Mouse (Mus musculus) heart, embryonic 11.5 days (tissue): ENCODE results near the gene Wnt7b. TPM values are rescaled to one million over a fixed set of nuclear protein-coding genes. Genes with fewer than 3 reads are reported as not detected.

Experiments
- ATAC-seq: fragments of 200-750 bp; cut with Nextera tagmentation; replicated peaks from 2 replicates; pipeline ENCODE4 v1.8.0; 2017; ENCODE audit warnings: moderate library complexity; ENCODE audit not compliant: insufficient number of reproducible peaks, low FRiP score, low TSS enrichment
- H3K27ac ChIP-seq: fragments of 300-500 bp; sonication (generic); 2 replicates; pipeline ENCODE4 v1.5.1; 2014; ENCODE audit warnings: mild to moderate bottlenecking, low read depth, low read length
- H3K27me3 ChIP-seq: fragments of 300-500 bp; sonication (generic); 2 replicates; pipeline ENCODE4 v1.6.1; 2014; ENCODE audit warnings: mild to moderate bottlenecking, low read length, mixed read lengths; ENCODE audit not compliant: control insufficient read depth, insufficient read depth
- H3K36me3 ChIP-seq: fragments of 300-500 bp; sonication (generic); 2 replicates; pipeline ENCODE4 v1.6.1; 2014; ENCODE audit warnings: mild to moderate bottlenecking, low read length, moderate library complexity, mixed read lengths; ENCODE audit not compliant: control insufficient read depth, insufficient read depth
- H3K4me1 ChIP-seq: fragments of 300-500 bp; sonication (generic); 2 replicates; pipeline ENCODE4 v1.6.1; 2014; ENCODE audit warnings: low read length; ENCODE audit not compliant: control insufficient read depth, insufficient read depth
- H3K4me2 ChIP-seq: fragments of 300-500 bp; sonication (generic); 2 replicates; pipeline ENCODE4 v1.6.1; 2014; ENCODE audit warnings: mild to moderate bottlenecking, moderate library complexity
- H3K4me3 ChIP-seq: fragments of 300-500 bp; sonication (generic); 2 replicates; pipeline ENCODE4 v1.5.1; 2014; ENCODE audit warnings: low read depth, low read length
- H3K9ac ChIP-seq: fragments of 300-500 bp; sonication (generic); 2 replicates; pipeline ENCODE4 v1.6.1; 2014; ENCODE audit warnings: mild to moderate bottlenecking, low read depth, low read length, moderate library complexity
- H3K9me3 ChIP-seq: fragments of 300-500 bp; sonication (generic); replicated peaks from 2 replicates; pipeline ENCODE4 v1.6.1; 2016; ENCODE audit warnings: low read length; ENCODE audit not compliant: control insufficient read depth
- WGBS: fragments of 180-500 bp; shearing (Covaris S2); extraction: QIAGEN DNeasy Blood & Tissue Kit; methylation state at CpG from one replicate; pipeline ENCODE4 v1.1.7; 2014; ENCODE audit not compliant: insufficient replicate concordance; 5-methylcytosine and 5-hydroxymethylcytosine counted together
- polyA plus RNA-seq: library from polyadenylated mRNA; unstranded; fragments of >200 nt; fragmentation: Nextera tagmentation; extraction: Ambion mirVana; gene quantifications from 2 replicates; pipeline ENCODE4 v1.2.1, GENCODE M21; 2014

Gene Wnt7b
- 0.52 and 1.5 TPM in 2 replicates for polyA plus RNA-seq

GRCm38 (mm10) chr15:85582356-85582910 is at the start of gene Wnt7b:
TSS of gene Wnt7b (minus strand) at chr15:85582473.
- Histone ChIP-seq H3K36me3 (no peaks in the 10 kb centered on the region), H3K9ac (no peak within 1 kb of the TSS), H3K4me3 (peak within 1 kb of the TSS; percentile 51), H3K9me3 (0 out of 2 replicates have a peak, but pooled peaks cover 3% of the 10 kb centered on the region), H3K4me1 (peaks cover 16% of the 10 kb centered on the region), H3K27ac (no peak within 1 kb of the TSS), H3K4me2 (peak within 1 kb of the TSS; percentile 75), H3K27me3 (peaks cover 67% of the 10 kb centered on the region)
- 5% methylated on average over 19 of the region's 19 CpGs for WGBS
- ATAC-seq = no peak; the same call in 1 of the 2 replicates

- Histone ChIP-seq H3K9ac (no peak overlapping the region), H3K4me3 (no peak overlapping the region), H3K4me2 (no peak overlapping the region), H3K27me3 (peaks cover 18% of the 10 kb centered on the region), H3K9me3 (no peaks in the 10 kb centered on the region), H3K27ac (no peak overlapping the region), H3K4me1 (peaks cover 3% of the 10 kb centered on the region; the same call in 1 of the 2 replicates), H3K36me3 (no peaks in the 10 kb centered on the region)
- ATAC-seq = no peak
- WGBS = 47% methylated on average over 2 of the region's 2 CpGs
Measured at GRCm38 (mm10) chr15:85631591-85631990, 49.3 kb upstream of the Wnt7b start.

GRCm38 (mm10) chr15:85629924-85630545 is 47.8 kb upstream of the Wnt7b start:
- H3K4me1 ChIP-seq = peaks cover 4% of the 10 kb centered on the region
- H3K9me3 ChIP-seq = no peaks in the 10 kb centered on the region
- WGBS = 80% methylated on average over 7 of the region's 7 CpGs
- H3K4me2 ChIP-seq = no peak overlapping the region
- no peak overlapping the region for H3K4me3 ChIP-seq
- H3K36me3 ChIP-seq = no peaks in the 10 kb centered on the region
- no peak overlapping the region for H3K9ac ChIP-seq
- H3K27me3 ChIP-seq = peaks cover 33% of the 10 kb centered on the region
- H3K27ac ChIP-seq = no peak overlapping the region
- ATAC-seq = no peak

GRCm38 (mm10) chr15:85625666-85626279 is 43.5 kb upstream of the Wnt7b start:
- peak overlapping the region; percentile 37 for H3K4me3 ChIP-seq
- H3K9me3 ChIP-seq = 0 out of 2 replicates have a peak, but pooled peaks cover 3% of the 10 kb centered on the region
- no peak overlapping the region for H3K27ac ChIP-seq
- WGBS = 3% methylated on average over 63 of the region's 68 CpGs
- H3K4me1 ChIP-seq = peaks cover 4% of the 10 kb centered on the region
- peaks cover 62% of the 10 kb centered on the region for H3K27me3 ChIP-seq
- no peak for ATAC-seq
- no peaks in the 10 kb centered on the region for H3K36me3 ChIP-seq
- H3K4me2 ChIP-seq = peak overlapping the region; percentile 62
- peak overlapping the region; percentile 60 for H3K9ac ChIP-seq

GRCm38 (mm10) chr15:85622213-85622612 is 39.9 kb upstream of the Wnt7b start:
- 75% methylated on average over 13 of the region's 13 CpGs for WGBS
- ATAC-seq = no peak
- H3K27ac ChIP-seq = no peak overlapping the region
- no peak overlapping the region for H3K4me2 ChIP-seq
- 0 out of 2 replicates have a peak, but pooled peaks cover 3% of the 10 kb centered on the region for H3K9me3 ChIP-seq
- no peak overlapping the region for H3K4me3 ChIP-seq
- no peaks in the 10 kb centered on the region for H3K36me3 ChIP-seq
- H3K27me3 ChIP-seq = peaks cover 52% of the 10 kb centered on the region
- H3K9ac ChIP-seq = no peak overlapping the region
- peaks cover 4% of the 10 kb centered on the region for H3K4me1 ChIP-seq

GRCm38 (mm10) chr15:85615537-85616100 is 33.3 kb upstream of the Wnt7b start:
- Histone ChIP-seq H3K27ac (no peak overlapping the region), H3K9me3 (peaks cover 4% of the 10 kb centered on the region; the same call in 1 of the 2 replicates), H3K36me3 (no peaks in the 10 kb centered on the region), H3K4me2 (peak overlapping the region; percentile 48), H3K9ac (no peak overlapping the region), H3K27me3 (peaks cover 34% of the 10 kb centered on the region), H3K4me3 (no peak overlapping the region), H3K4me1 (peaks cover 9% of the 10 kb centered on the region; the same call in 1 of the 2 replicates)
- no peak for ATAC-seq
- WGBS = 27% methylated on average over 18 of the region's 21 CpGs

GRCm38 (mm10) chr15:85615075-85615474 is 32.8 kb upstream of the Wnt7b start:
- Histone ChIP-seq H3K27ac (no peak overlapping the region), H3K4me2 (peak overlapping the region; percentile 48), H3K27me3 (peaks cover 34% of the 10 kb centered on the region), H3K4me1 (peaks cover 9% of the 10 kb centered on the region; the same call in 1 of the 2 replicates), H3K4me3 (no peak overlapping the region), H3K36me3 (no peaks in the 10 kb centered on the region), H3K9ac (no peak overlapping the region), H3K9me3 (peaks cover 4% of the 10 kb centered on the region; the same call in 1 of the 2 replicates)
- no peak for ATAC-seq
- 38% methylated on average over 22 of the region's 22 CpGs for WGBS

GRCm38 (mm10) chr15:85613358-85614266 is 31.3 kb upstream of the Wnt7b start:
- Histone ChIP-seq H3K4me2 (no peak overlapping the region), H3K4me3 (no peak overlapping the region), H3K27me3 (peaks cover 34% of the 10 kb centered on the region), H3K36me3 (no peaks in the 10 kb centered on the region), H3K9ac (no peak overlapping the region), H3K4me1 (peaks cover 9% of the 10 kb centered on the region; the same call in 1 of the 2 replicates), H3K27ac (no peak overlapping the region), H3K9me3 (peaks cover 4% of the 10 kb centered on the region; the same call in 1 of the 2 replicates)
- WGBS = 81% methylated on average over 17 of the region's 17 CpGs
- ATAC-seq = no peak
